Mouse (Mus musculus): ENCODE measurements at regions not wholly inside any gene's neighbourhood (a gene's known extent, or its start where the extent isn't known, plus 50 kb on each side); places are given as distances from the start of the nearest gene placed in this dataset.

- Histone ChIP-seq H3K4me1 (ENCODE audit: control insufficient read depth, insufficient read depth, low read length) (peaks cover 3% of the 10 kb centered on the region; the same call in 1 of the 2 replicates), H3K36me3 (ENCODE audit: control insufficient read depth, insufficient read depth, low read length) (no peaks in the 10 kb centered on the region), H3K4me3 (ENCODE audit: control insufficient read depth, low read depth, low read length) (no peak overlapping the region), H3K27me3 (ENCODE audit: control insufficient read depth, insufficient read depth, low read length) (no peaks in the 10 kb centered on the region), H3K27ac (ENCODE audit: control insufficient read depth, insufficient read depth, low read depth, low read length) (no peak overlapping the region)
- TF ChIP-seq CTCF (IDR thresholded peaks at IDR 0.05; ENCODE audit: control insufficient read depth, insufficient read depth, insufficient replicate concordance, low read depth, low read length) = no peak
- no peak for TF ChIP-seq POLR2A (IDR thresholded peaks at IDR 0.05; ENCODE audit: control insufficient read depth, low read depth, low read length)
Observed at GRCm38 (mm10) chr12:71778948-71779347, 51.9 kb upstream of the Daam1 start.

GRCm38 (mm10) chr12:71779418-71779817 lies 51.5 kb upstream of the Daam1 start:
- no peaks in the 10 kb centered on the region for H3K27me3 ChIP-seq (ENCODE audit: control insufficient read depth, insufficient read depth, low read length)
- no peak overlapping the region for H3K27ac ChIP-seq (ENCODE audit: control insufficient read depth, insufficient read depth, low read depth, low read length)
- no peak for TF ChIP-seq CTCF (IDR thresholded peaks at IDR 0.05; ENCODE audit: control insufficient read depth, insufficient read depth, insufficient replicate concordance, low read depth, low read length)
- no peak for TF ChIP-seq POLR2A (IDR thresholded peaks at IDR 0.05; ENCODE audit: control insufficient read depth, low read depth, low read length)
- H3K4me3 ChIP-seq (ENCODE audit: control insufficient read depth, low read depth, low read length) = no peak overlapping the region
- H3K36me3 ChIP-seq (ENCODE audit: control insufficient read depth, insufficient read depth, low read length) = no peaks in the 10 kb centered on the region
- H3K4me1 ChIP-seq (ENCODE audit: control insufficient read depth, insufficient read depth, low read length) = peaks cover 3% of the 10 kb centered on the region; the same call in 1 of the 2 replicates
